Mouse (Mus musculus) layer of hippocampus, adult 11-12 months (tissue): Measurements from ENCODE around the gene Map3k3.
"Not testable (repeated sequence)": the region's sequence is repeated elsewhere in the genome, so short reads cannot be mapped to it uniquely, and the experiment has no call there.

Experiments used
- DNase-seq: peaks from one replicate; pipeline ENCODE4 v3.0.0; 2022; ENCODE audit warnings: low spot score

The Map3k3 gene

GRCm38 (mm10) chr11:106083708-106084701 lies at the start of gene Map3k3:
Gene Map3k3, plus strand, starts transcription at chr11:106084613.
- DNase-seq: peak; percentile 100

GRCm38 (mm10) chr11:106034986-106035385 lies 49.4 kb upstream of the Map3k3 start:
- no peak for DNase-seq

GRCm38 (mm10) chr11:106036548-106037417 lies 47.6 kb upstream of the Map3k3 start, which contains the start of gene Dcaf7:
Gene Dcaf7, plus strand, starts transcription at chr11:106036872.
- DNase-seq: peak; percentile 99

GRCm38 (mm10) chr11:106037418-106037751 lies 47.0 kb upstream of the Map3k3 start:
- peak; percentile 77 for DNase-seq

GRCm38 (mm10) chr11:106044349-106044748 lies 40.1 kb upstream of the Map3k3 start:
- no peak for DNase-seq

GRCm38 (mm10) chr11:106045256-106045655 lies 39.2 kb upstream of the Map3k3 start:
- no peak for DNase-seq

- no peak for DNase-seq
These were observed 38.6 kb upstream of the Map3k3 start for GRCm38 (mm10) chr11:106045780-106046179.

- DNase-seq: no peak
These were observed 37.8 kb upstream of the Map3k3 start for GRCm38 (mm10) chr11:106046584-106046983.

GRCm38 (mm10) chr11:106053921-106054320 lies 30.5 kb upstream of the Map3k3 start:
- no peak for DNase-seq

- no peak for DNase-seq
These were observed 29.8 kb upstream of the Map3k3 start for GRCm38 (mm10) chr11:106054600-106054999.

- DNase-seq: no peak
These were observed 29.1 kb upstream of the Map3k3 start for GRCm38 (mm10) chr11:106055341-106055740.

- DNase-seq: no peak
These were observed 27.5 kb upstream of the Map3k3 start for GRCm38 (mm10) chr11:106056819-106057491.

GRCm38 (mm10) chr11:106058020-106058419 lies 26.4 kb upstream of the Map3k3 start:
- DNase-seq: no peak

- DNase-seq: no peak
These were observed 23.9 kb upstream of the Map3k3 start for GRCm38 (mm10) chr11:106060549-106060948.

- no peak for DNase-seq
These were observed 23.1 kb upstream of the Map3k3 start for GRCm38 (mm10) chr11:106061311-106061710.

- DNase-seq: no peak
These were observed 20.7 kb upstream of the Map3k3 start for GRCm38 (mm10) chr11:106063756-106064155.

- DNase-seq: no peak
These were observed 19.1 kb upstream of the Map3k3 start for GRCm38 (mm10) chr11:106065073-106065922.

- DNase-seq: peak; percentile 92
These were observed 18.4 kb upstream of the Map3k3 start, which contains the start of gene Taco1 for GRCm38 (mm10) chr11:106065923-106066571. Gene Taco1, plus strand, starts transcription at chr11:106066061.

GRCm38 (mm10) chr11:106066616-106067015 lies 17.8 kb upstream of the Map3k3 start:
- DNase-seq: not testable (repeated sequence)

- no peak for DNase-seq
These were observed 10.6 kb upstream of the Map3k3 start for GRCm38 (mm10) chr11:106073774-106074173.
